Mouse (Mus musculus): ENCODE data around the gene Pkdcc. TPM values are rescaled to one million over a fixed set of nuclear protein-coding genes. Genes with fewer than 3 reads are reported as not detected.

The Pkdcc gene
- total RNA-seq, 2 experiments from 2014 or later, result 14.0 to 14.4 TPM

DNA sequence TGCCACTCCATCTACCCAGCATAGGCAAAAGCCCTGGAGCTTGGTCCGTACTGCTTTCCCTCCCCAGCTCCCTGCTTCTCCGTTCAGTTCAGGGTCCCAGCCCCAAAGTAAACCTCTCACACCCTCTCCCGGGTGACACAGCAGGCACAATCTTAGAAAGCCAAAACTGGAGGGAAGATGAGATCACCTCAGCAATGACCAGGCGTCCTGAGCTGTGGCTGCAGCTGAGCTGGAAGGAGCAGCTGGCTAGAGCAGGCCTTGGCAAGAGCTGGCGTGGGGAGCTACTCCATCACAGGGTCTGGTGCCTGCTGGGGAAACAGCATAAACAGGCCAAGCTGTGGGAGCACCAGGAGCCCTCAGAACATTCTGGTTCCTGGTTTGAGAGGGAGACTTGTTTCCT is 4.6 kb upstream of the Pkdcc start:
- DNase-seq (ENCODE audit: low spot score in 2 of 2), result no peak
- intact Hi-C loops (cut with DNase I), result no loop called here

DNA sequence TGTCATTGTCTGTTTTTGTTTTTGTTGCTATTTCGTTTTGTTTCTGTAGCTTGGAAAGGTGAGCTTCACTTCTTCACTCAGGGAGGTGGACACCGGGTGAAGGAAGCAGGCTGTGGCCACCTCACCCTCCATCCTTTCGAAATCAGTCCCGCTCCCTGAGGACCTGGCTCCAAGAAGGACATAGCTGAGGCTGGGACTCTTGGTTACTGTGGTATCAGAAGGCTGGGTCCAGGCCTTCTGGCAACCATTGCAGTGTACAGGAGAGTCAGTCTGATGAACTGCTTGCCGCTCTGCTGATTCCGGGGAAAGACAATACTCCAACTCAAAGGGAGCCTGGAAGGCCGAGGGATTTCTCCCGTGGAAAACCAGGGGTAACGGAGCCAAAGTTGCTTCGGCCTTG is 3.9 kb upstream of the Pkdcc start:
- DNase-seq (ENCODE audit: low spot score in 2 of 2), result no peak
- intact Hi-C loops (cut with DNase I), result no loop called here

DNA sequence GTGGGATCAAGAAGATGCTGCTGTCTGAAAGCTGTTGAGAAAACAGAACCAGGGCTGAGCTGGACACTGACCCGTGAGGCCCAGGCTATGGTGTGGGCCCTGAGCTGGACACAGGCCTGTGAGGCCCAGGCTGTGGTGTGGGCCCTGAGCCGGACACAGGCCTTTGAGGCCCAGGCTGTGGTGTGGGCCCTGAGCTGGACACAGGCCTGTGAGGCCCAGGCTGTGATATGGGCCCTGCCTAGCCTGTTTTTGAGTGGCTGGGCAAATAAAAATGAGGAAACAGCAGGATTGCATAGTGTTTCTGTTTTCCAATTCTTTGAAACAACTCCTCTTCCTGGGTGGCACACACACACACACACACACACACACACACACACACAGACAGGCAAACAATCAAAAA is 2.7 kb upstream of the Pkdcc start:
- no peak for DNase-seq (ENCODE audit: low spot score in 2 of 2)
- intact Hi-C loops (cut with DNase I), result no loop called here

DNA sequence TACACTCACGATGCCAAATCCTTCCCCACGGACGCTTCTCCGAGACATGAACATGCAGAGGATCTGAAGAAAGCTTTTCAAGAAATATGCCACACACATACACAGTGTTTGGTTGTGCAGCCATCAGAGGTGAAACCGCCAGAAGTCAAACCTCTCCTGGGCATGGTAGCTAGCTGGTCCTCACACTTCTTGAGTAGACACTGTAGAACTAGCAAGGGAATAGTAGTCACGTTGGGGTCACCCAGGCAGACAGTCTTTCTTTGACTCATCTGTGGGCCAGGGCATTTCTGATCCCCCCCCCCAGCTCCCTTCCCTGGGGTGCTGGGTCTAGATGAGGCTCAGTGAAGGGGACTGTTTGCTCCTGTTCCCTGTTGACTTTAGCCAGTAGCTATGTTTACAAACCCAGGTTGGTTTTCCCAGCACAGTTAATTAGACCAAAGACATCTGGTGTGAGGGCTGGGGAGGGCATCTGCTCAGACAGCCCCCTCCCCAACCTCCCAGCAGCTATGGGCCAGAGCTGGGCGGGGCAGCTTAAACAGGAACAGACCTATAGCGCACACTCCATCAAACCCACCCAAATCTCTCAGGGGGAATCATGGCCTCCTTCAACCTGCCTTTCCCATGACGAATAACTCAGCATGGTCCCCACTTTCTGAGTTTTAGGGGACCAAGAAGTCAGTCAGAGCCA is 1.7 kb upstream of the Pkdcc start:
- no peak for DNase-seq (ENCODE audit: low spot score in 2 of 2)
- intact Hi-C loops (cut with DNase I), result no loop called here

DNA sequence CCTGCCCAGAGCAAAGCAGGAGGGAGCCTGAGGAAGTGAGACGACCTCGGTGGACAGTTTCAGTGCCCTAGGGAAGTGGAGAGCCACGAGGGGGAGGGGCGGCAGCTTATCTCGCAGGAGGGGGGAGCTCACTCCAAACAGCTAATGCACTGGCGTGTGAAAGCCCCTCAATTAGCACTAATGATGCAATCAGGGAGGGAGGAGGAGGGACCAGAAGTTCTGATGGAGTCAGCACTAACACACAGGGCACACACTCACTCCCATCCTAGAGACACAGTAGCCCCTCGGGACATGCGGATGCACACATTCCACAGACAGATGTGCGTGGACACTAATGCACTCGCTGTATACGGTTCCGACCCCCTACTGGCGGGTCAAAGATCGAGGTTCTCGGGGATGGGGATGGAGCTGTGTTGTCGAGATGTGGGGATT is 915 bp upstream of the Pkdcc start:
- intact Hi-C loops (cut with DNase I), result no loop called here
- DNase-seq (ENCODE audit: low spot score in 2 of 2), result peak in 1 of 2 experiments; percentile 23

DNA sequence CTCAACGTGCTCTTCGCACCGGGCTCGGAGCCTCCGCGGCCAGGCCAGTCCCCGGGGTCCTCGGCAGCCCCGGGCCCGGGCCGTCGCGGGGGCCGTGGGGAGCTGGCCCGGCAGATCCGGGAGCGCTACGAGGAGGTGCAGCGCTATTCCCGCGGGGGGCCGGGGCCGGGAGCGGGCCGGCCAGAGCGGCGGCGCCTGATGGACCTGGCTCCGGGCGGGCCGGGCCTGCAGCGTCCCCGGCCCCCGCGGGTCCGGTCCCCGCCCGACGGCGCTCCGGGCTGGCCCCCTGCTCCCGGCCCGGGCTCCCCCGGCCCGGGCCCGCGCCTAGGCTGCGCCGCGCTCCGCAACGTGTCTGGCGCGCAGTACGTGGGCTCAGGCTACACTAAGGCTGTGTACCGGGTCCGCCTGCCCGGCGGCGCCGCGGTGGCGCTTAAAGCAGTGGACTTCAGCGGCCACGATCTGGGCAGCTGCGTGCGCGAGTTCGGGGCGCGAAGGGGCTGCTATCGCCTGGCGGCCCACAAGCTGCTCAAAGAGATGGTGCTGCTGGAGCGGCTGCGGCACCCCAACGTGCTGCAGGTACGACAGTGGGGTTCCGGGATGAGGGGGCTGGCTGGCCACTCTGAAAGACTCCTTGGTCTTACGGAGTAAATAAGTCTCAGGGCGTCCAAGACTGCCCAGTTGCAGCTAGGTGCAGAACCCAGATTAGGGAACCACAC is 595 bp downstream of the Pkdcc start:
- intact Hi-C loops (cut with DNase I), result no loop called here
- DNase-seq (ENCODE audit: low spot score in 2 of 2), result peak; percentile 47 to 49

DNA sequence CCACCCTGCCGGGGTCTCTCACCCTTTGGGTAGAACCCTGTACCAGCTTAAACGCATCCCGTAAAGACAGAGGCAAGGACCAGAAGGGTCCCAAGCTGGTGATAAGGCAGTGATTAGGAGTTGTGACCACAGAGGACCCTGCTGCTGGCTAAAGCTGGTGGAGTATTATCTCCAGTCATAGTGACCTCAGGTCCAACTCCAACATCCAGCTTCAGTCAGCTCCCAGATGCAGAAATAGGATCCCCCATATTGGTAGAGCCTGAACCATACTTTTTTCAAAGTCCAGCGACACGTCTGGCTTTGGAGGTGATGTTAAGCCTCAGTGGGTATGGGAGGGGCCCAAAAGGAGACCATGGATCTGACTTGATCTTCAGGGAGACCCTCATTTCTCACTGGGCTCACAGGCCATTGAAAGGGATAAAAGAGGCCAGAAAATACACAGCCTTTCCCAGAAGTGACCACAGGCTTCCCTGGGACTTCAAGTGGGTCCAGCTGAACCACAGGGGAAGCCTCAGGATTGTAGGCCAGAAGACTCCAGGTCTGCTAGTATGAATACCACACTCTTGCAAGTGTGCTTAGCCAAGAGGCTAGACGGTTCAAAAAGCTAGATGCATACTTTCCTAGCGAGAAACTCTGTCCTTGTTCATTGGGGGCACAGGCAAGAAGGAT is 1.3 kb downstream of the Pkdcc start:
- intact Hi-C loops (cut with DNase I), result no loop called here

GRCm38 (mm10) chr17:83218189-83218588 is 3.1 kb downstream of the Pkdcc start:
- intact Hi-C loops (cut with DNase I), result no loop called here
- DNase-seq (ENCODE audit: low spot score in 2 of 2), result no peak

More for the DNA sequence above, 1.3 kb downstream of the Pkdcc start:
- DNase-seq (ENCODE audit: low spot score in 2 of 2), result no peak

DNA sequence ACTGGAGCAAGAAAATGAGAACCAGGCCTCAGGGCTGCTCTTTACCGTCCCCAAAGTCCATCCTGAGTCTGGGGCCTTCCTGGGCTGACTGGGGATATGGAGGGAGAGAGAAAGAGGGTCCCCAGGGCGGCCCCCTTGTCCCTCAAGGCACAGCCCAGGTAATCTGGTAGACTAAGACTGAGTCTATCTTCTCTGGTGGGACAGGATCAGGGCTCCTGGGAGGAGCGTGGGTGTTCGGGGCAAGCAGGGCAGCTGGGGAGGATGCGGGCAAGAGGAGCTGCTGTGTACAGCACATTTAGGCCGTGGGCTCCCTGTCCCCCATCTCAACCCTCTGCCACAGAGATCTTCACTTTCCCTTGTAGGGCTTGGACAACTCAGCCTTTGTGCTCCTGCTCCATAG is 3.6 kb downstream of the Pkdcc start:
- intact Hi-C loops (cut with DNase I), result no loop called here

DNA sequence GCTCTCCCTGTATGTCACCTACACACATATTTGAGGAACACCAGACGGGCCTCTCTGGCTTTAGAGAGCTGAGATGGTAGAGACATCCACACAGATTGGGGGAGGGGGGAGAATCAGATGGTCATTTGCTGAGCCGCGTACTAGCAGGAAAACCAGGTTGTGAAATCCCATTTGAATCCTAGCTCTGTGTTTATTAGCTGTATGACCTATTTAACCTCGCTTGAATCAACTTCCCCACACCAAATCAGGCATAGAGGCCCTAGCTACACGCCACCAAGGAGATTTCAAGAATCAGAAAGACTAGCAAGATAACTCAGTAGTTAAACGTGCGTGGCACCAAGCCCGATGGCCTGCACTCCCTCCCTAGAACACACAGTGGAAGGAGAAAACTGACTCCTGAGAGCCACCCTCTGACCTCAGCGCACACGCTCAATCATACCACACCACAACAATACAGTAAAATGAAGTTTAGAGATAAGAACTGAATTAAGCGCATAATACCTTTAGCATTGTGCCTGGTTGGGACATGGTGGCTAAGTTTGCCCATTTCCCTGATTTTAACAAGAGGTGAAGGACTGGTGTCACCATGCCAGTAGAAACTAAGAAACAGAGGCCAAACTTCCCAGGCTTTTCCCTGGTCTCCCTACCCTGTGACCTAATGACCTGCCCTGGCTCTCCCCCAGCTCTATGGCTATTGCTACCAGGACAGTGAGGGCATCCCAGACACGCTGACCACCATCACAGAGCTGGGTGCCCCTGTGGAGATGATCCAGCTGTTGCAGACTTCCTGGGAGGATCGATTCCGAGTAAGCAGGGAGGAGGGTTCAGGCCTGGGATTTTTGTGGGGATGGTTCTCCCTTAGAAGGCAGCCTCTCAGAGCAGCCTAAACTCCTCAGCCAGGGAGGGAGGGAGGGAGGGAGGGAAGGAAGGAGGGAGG is 4.5 kb downstream of the Pkdcc start:
- intact Hi-C loops (cut with DNase I), result no loop called here
- no peak for DNase-seq (ENCODE audit: low spot score in 2 of 2)

More for the DNA sequence above, 3.6 kb downstream of the Pkdcc start:
- DNase-seq (ENCODE audit: low spot score in 2 of 2), result no peak

- intact Hi-C loops (cut with DNase I), result no loop called here
- no peak for DNase-seq (ENCODE audit: low spot score in 2 of 2)
These were observed 6.0 kb downstream of the Pkdcc start for GRCm38 (mm10) chr17:83220954-83221538.

- intact Hi-C loops (cut with DNase I), result no loop called here
- no peak for DNase-seq (ENCODE audit: low spot score in 2 of 2)
These were observed 6.8 kb downstream of the Pkdcc start for GRCm38 (mm10) chr17:83221611-83222500.

DNA sequence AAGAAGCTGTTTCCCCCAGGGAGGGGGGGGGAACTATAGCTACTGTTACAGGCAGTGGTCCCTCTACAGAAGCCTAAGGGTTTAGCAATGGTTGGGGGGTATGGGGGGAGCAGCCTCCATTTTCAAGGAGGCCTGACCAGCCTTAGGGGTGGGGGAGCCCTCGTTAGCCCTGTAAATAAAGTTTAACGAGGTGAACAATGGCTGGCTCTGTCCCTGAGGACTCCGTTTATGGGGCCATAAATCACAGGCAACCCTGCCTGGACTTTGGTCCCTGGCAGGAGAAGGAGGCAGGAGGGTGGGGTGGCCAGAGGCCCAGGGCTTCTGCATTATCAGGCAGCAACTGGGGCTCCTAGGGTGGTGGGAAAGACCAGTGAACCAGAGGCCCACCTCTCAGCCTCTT is 7.6 kb downstream of the Pkdcc start:
- DNase-seq (ENCODE audit: low spot score in 2 of 2), result no peak
- intact Hi-C loops (cut with DNase I), result no loop called here

DNA sequence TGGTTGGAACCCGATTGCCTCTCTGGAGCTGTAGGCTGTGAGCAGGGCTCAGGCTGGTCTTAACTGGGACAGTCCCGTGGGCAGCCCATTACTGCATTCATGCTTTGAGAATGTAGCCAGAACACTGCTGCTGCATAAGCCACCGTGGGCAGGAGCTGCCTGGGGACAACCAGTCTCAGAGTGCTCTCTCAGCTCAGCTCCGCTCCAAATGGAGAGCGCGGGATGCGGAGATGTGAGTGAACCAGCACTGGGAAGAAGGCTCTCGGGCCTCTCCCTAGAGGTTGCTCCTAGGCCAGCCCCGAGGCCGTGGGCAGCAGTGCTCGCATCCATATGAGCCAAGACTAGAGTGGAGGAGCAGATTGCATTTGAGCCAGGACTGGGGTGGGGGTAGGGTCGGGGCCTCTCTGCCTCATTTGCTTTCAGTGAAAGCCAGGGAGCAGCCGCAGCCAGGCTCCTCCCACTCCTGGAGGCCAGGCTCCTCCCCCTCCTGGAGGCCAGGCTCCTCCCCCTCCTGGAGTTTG is 9.4 kb downstream of the Pkdcc start:
- DNase-seq (ENCODE audit: low spot score in 2 of 2), result peak in 1 of 2 experiments; percentile 73
- intact Hi-C loops (cut with DNase I), result no loop called here

DNA sequence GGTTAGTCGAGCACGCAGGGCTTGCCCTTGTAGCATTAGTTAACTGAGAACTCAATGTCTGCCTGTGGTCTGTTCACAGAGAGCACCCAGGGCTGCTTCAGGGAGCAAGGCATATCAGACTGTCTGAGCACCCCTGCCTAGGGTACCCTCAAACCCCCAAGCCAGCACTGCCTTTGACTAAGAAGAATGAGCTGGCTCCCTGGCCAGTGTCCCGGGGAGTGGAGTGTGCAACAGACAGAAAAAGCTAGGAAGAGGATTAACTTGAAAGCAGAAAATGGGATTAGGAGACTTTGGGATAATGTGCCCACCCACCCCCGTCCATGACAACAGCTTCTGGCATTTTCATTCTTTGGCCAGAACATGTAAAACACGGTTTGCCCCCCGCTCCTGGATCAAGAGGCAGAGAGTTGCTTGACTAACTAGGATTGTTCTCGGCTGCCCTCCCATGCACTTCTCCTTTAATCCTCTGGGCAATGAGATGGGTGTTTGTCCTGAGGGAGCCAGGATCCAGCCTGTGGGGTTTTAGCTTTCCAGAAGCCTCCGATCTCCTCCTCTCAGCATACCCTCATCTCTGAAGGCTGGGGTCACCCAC is 11.4 kb downstream of the Pkdcc start:
- DNase-seq (ENCODE audit: low spot score in 2 of 2), result no peak
- intact Hi-C loops (cut with DNase I), result no loop called here

GRCm38 (mm10) chr17:83231357-83231756 is 16.3 kb downstream of the Pkdcc start:
- intact Hi-C loops (cut with DNase I), result no loop called here
- no peak for DNase-seq (ENCODE audit: low spot score in 2 of 2)

- intact Hi-C loops (cut with DNase I), result no loop called here
- no peak for DNase-seq (ENCODE audit: low spot score in 2 of 2)
These were observed 20.1 kb downstream of the Pkdcc start for GRCm38 (mm10) chr17:83235227-83235626.

- no peak for DNase-seq (ENCODE audit: low spot score in 2 of 2)
- intact Hi-C loops (cut with DNase I), result no loop called here
These were observed 21.1 kb downstream of the Pkdcc start for GRCm38 (mm10) chr17:83236202-83236601.
